8 mouse cellular contexts compared by ENCODE assay signal in the genomic region with DNA sequence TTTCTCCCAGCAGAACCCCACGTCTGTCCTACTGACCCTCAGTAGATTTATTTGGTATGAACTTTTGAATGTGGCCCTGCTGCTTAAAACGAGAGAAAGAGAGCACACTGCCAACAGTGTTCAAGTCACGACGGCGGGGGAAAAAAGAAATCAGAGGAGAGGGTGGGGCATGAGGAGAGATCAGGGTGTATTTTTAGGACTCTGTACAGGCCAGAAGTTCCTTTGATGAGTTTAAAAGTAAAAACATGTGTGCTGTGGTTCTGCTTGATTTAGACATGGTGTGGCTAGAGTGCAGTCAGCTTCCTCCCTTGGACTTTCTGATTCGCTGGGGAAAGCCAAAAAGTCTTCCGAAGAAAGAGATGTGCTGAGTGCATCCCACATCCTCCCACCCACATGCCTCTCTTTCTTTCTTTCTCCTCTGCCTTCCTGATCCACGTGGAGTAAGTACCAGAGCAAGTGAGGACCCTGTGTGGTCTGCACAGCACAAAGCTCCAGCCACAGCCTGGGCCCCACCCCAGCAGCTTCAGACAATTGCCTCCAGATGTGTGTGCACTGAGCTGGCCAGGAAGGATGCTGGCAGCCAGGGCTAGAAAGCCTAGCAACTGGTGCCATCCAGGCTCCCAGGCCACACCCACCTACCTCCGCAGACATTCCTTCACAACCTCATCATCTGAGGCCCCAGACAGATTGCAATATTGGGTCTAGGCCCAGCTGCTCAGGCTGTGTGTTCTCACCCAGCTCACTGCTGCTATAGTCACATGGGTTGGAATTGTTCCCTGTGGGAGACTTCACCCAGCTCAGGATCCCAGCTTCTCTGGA.
A peak's percentile ranks its signal among the peaks of the same experiment; 100 is the strongest.
DNase-seq lines count a peak whose midpoint lies in the region; ATAC-seq lines count a peak whose summit lies in the region.

No protein-coding gene starts in this region.

- H3K9ac ChIP-seq in hindbrain, embryonic 13.5 days = no peak overlapping the region
- no peak overlapping the region for H3K9ac ChIP-seq in embryonic facial prominence, embryonic 11.5 days (replicated peaks; ENCODE audit: low read length)
- no peak overlapping the region for H3K9ac ChIP-seq in heart, embryonic 12.5 days
- H3K9ac ChIP-seq in limb, embryonic 15.5 days = no peak overlapping the region
- no peak overlapping the region for H3K9ac ChIP-seq in liver, embryonic 12.5 days

- H3K9me3 ChIP-seq in hindbrain, embryonic 10.5 days = no peaks in the 10 kb centered on the region
- H3K9me3 ChIP-seq in hindbrain, embryonic 13.5 days = no peaks in the 10 kb centered on the region
- no peaks in the 10 kb centered on the region for H3K9me3 ChIP-seq in embryonic facial prominence, embryonic 11.5 days (replicated peaks; ENCODE audit: control insufficient read depth, low read length)
- no peaks in the 10 kb centered on the region for H3K9me3 ChIP-seq in heart, embryonic 12.5 days (replicated peaks)
- no peaks in the 10 kb centered on the region for H3K9me3 ChIP-seq in limb, embryonic 15.5 days
- no peaks in the 10 kb centered on the region for H3K9me3 ChIP-seq in liver, embryonic 12.5 days (replicated peaks)

- peaks cover 3% of the 10 kb centered on the region for H3K27me3 ChIP-seq in hindbrain, embryonic 10.5 days (ENCODE audit: insufficient read depth, poor library complexity, severe bottlenecking)
- 0 out of 2 replicates have a peak, but pooled peaks cover 8% of the 10 kb centered on the region for H3K27me3 ChIP-seq in hindbrain, embryonic 13.5 days
- H3K27me3 ChIP-seq in embryonic facial prominence, embryonic 11.5 days (ENCODE audit: control insufficient read depth, insufficient read depth, low read length) = no peaks in the 10 kb centered on the region
- H3K27me3 ChIP-seq in heart, embryonic 12.5 days (replicated peaks) = peaks cover 6% of the 10 kb centered on the region; the same call in 1 of the 2 replicates
- no peaks in the 10 kb centered on the region for H3K27me3 ChIP-seq in limb, embryonic 15.5 days
- H3K27me3 ChIP-seq in liver, embryonic 12.5 days (replicated peaks) = no peaks in the 10 kb centered on the region

- H3K4me2 ChIP-seq in hindbrain, embryonic 13.5 days = no peak overlapping the region
- no peak overlapping the region for H3K4me2 ChIP-seq in embryonic facial prominence, embryonic 11.5 days (ENCODE audit: low read depth, low read length)
- no peak overlapping the region for H3K4me2 ChIP-seq in heart, embryonic 12.5 days
- H3K4me2 ChIP-seq in limb, embryonic 15.5 days = no peak overlapping the region
- H3K4me2 ChIP-seq in liver, embryonic 12.5 days = no peak overlapping the region

- peak overlapping the region; percentile 17 for H3K27ac ChIP-seq in hindbrain, embryonic 10.5 days
- no peak overlapping the region for H3K27ac ChIP-seq in hindbrain, embryonic 13.5 days
- peak overlapping the region; percentile 86 for H3K27ac ChIP-seq in embryonic facial prominence, embryonic 11.5 days (replicated peaks; ENCODE audit: low read depth, low read length)
- H3K27ac ChIP-seq in heart, embryonic 12.5 days (ENCODE audit: poor library complexity, severe bottlenecking) = peak overlapping the region; percentile 36; the same call in 1 of the 2 replicates
- H3K27ac ChIP-seq in limb, embryonic 15.5 days = peak overlapping the region; percentile 93
- H3K27ac ChIP-seq in liver, embryonic 12.5 days = no peak overlapping the region

- WGBS in hindbrain, embryonic 10.5 days = 54% methylated on average over 9 of the region's 9 CpGs
- 67% methylated on average over 9 of the region's 9 CpGs for WGBS in hindbrain, embryonic 13.5 days
- WGBS in embryonic facial prominence, embryonic 11.5 days = 24% methylated on average over 9 of the region's 9 CpGs
- 41% methylated on average over 9 of the region's 9 CpGs for WGBS in heart, embryonic 12.5 days
- 22% methylated on average over 9 of the region's 9 CpGs for WGBS in limb, embryonic 15.5 days
- WGBS in liver, embryonic 12.5 days (ENCODE audit: insufficient replicate concordance) = 54% methylated on average over 9 of the region's 9 CpGs

- H3K4me1 ChIP-seq in hindbrain, embryonic 10.5 days (replicated peaks) = peaks cover 5% of the 10 kb centered on the region; the same call in 1 of the 2 replicates
- no peaks in the 10 kb centered on the region for H3K4me1 ChIP-seq in hindbrain, embryonic 13.5 days (replicated peaks)
- H3K4me1 ChIP-seq in embryonic facial prominence, embryonic 11.5 days (ENCODE audit: control insufficient read depth, insufficient read depth, low read length) = no peaks in the 10 kb centered on the region
- H3K4me1 ChIP-seq in heart, embryonic 12.5 days (replicated peaks) = peaks cover 20% of the 10 kb centered on the region
- H3K4me1 ChIP-seq in limb, embryonic 15.5 days = peaks cover 25% of the 10 kb centered on the region
- H3K4me1 ChIP-seq in liver, embryonic 12.5 days = no peaks in the 10 kb centered on the region

- no peak overlapping the region for H3K4me3 ChIP-seq in hindbrain, embryonic 10.5 days
- H3K4me3 ChIP-seq in hindbrain, embryonic 13.5 days = no peak overlapping the region
- no peak overlapping the region for H3K4me3 ChIP-seq in embryonic facial prominence, embryonic 11.5 days (ENCODE audit: low read depth, low read length)
- H3K4me3 ChIP-seq in heart, embryonic 12.5 days = no peak overlapping the region
- no peak overlapping the region for H3K4me3 ChIP-seq in limb, embryonic 15.5 days
- no peak overlapping the region for H3K4me3 ChIP-seq in liver, embryonic 12.5 days

- peak; percentile 59 for DNase-seq in hindbrain, embryonic 10.5 days (ENCODE audit: low spot score)
- peak; percentile 88 for DNase-seq in embryonic facial prominence, embryonic 11.5 days (ENCODE audit: low spot score)
- DNase-seq in adrenal gland, postnatal 14 days = no peak
- no peak for DNase-seq in thymus, postnatal 0 days (ENCODE audit: low spot score)

- H3K36me3 ChIP-seq in hindbrain, embryonic 10.5 days = no peaks in the 10 kb centered on the region
- H3K36me3 ChIP-seq in hindbrain, embryonic 13.5 days = no peaks in the 10 kb centered on the region
- no peaks in the 10 kb centered on the region for H3K36me3 ChIP-seq in embryonic facial prominence, embryonic 11.5 days (replicated peaks; ENCODE audit: control insufficient read depth, insufficient read depth, low read depth, low read length)
- no peaks in the 10 kb centered on the region for H3K36me3 ChIP-seq in heart, embryonic 12.5 days
- no peaks in the 10 kb centered on the region for H3K36me3 ChIP-seq in limb, embryonic 15.5 days
- H3K36me3 ChIP-seq in liver, embryonic 12.5 days = no peaks in the 10 kb centered on the region

- ATAC-seq in hindbrain, embryonic 13.5 days (ENCODE audit: low FRiP score) = no peak
- peak; percentile 93 for ATAC-seq in embryonic facial prominence, embryonic 11.5 days (replicated peaks; ENCODE audit: insufficient number of reproducible peaks, low FRiP score, low TSS enrichment, low read depth)
- peak; percentile 55; the same call in 1 of the 2 replicates for ATAC-seq in heart, embryonic 12.5 days (ENCODE audit: insufficient number of reproducible peaks, low FRiP score)
- ATAC-seq in limb, embryonic 15.5 days (ENCODE audit: insufficient number of reproducible peaks, low FRiP score, low TSS enrichment, low read depth) = peak; percentile 93
- no peak for ATAC-seq in liver, embryonic 12.5 days

Comparison
In these comparisons a context has a peak if more than half of its experiments do, and no peak if none do; other contexts are left out.
1. H3K27ac ChIP-seq: peak in hindbrain, embryonic 10.5 days (single experiment), embryonic facial prominence, embryonic 11.5 days (single experiment), heart, embryonic 12.5 days (single experiment) and limb, embryonic 15.5 days (single experiment); none in hindbrain, embryonic 13.5 days (single experiment) and liver, embryonic 12.5 days (single experiment).
2. DNase-seq: peak in hindbrain, embryonic 10.5 days (single experiment) and embryonic facial prominence, embryonic 11.5 days (single experiment); none in adrenal gland, postnatal 14 days (single experiment) and thymus, postnatal 0 days (single experiment).
3. ATAC-seq: peak in embryonic facial prominence, embryonic 11.5 days (single experiment), heart, embryonic 12.5 days (single experiment) and limb, embryonic 15.5 days (single experiment); none in hindbrain, embryonic 13.5 days (single experiment) and liver, embryonic 12.5 days (single experiment).